Mouse (Mus musculus): ENCODE results near the gene Spata46.

DNA sequence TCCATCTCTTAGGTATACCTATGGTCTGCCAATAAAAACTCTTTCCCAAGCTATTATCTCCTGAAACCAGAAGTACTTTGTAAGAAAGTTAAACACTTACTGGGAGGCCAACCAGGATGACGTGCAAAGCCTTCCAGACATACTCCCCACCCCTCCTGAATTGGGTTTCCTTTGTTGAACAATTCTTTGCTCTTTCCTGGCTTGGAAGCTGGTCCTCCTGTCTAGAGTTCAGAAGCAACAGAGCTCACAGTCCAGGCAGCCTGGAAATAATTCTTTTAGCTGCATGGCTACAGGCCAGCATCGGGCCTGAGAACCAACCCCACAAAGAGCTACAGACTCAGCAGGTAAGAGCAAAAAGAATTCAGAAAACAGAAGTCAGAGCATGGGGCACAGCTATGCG, 37.7 kb downstream of the Spata46 start:
- no peak for TF ChIP-seq CTCF (IDR thresholded peaks at IDR 0.05; ENCODE audit: low read depth, low read length)
- TF ChIP-seq POLR2A (IDR thresholded peaks at IDR 0.05; ENCODE audit: insufficient read depth, low read length): no peak
